Mouse (Mus musculus): ENCODE measurements around the gene Efemp2. TPM values are rescaled to one million over a fixed set of nuclear protein-coding genes. Genes with fewer than 3 reads are reported as not detected.

The Efemp2 gene
- polyA plus RNA-seq, 1 experiment from 2014 or later, result 99.7 TPM

DNA sequence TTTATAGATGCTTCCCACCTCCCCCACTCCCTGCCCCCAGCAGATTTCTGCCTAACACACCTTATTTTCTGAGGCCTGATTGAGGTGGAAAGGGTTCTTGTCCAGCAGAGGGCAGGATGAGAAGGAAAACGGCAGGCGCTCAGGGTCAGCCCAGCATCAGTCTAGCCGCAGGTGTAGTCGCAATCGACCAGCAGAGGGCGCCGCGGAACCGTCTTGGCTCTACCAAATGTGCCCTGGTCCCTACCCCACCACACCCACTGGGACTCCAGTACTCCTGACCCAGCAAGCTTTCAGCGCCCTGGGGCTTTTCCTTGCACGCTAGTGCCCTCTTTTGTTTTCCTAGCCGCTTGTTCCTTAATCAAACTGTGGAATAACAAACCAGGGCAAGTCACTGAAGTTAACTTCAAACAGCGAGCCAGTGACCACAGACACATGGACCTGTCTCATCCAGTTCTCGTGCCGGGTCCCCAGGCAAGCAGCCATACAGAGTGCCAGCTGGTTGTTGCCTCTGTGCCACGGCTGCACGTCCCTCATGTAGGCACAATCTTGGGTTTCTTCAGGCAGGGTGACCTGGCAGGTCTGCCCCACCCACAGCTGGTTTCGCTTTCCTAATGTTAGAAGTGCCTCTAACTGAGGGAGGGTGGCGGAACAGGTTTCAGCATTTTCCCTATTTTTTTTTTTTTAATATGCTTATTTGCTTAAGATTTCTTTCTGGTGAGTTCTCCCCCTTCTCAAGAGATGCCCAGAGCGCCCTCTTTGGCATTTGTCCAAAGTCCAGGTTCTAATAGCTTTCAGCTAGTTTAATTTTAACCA is 55.8 kb downstream of the Efemp2 start:
- WGBS, result 19% methylated on average over 20 of the region's 20 CpGs
- H3K36me3 ChIP-seq, result no peaks in the 10 kb centered on the region
- H3K27ac ChIP-seq, result no peak overlapping the region
- H3K9me3 ChIP-seq (replicated peaks), result no peaks in the 10 kb centered on the region
- peak overlapping the region; percentile 1; the same call in 1 of the 2 replicates for H3K4me3 ChIP-seq
- peaks cover 11% of the 10 kb centered on the region for H3K4me1 ChIP-seq
- DNase-seq (ENCODE audit: low spot score), result peak; percentile 99
- peaks cover 9% of the 10 kb centered on the region for H3K27me3 ChIP-seq (ENCODE audit: low read depth, poor library complexity, severe bottlenecking)

DNA sequence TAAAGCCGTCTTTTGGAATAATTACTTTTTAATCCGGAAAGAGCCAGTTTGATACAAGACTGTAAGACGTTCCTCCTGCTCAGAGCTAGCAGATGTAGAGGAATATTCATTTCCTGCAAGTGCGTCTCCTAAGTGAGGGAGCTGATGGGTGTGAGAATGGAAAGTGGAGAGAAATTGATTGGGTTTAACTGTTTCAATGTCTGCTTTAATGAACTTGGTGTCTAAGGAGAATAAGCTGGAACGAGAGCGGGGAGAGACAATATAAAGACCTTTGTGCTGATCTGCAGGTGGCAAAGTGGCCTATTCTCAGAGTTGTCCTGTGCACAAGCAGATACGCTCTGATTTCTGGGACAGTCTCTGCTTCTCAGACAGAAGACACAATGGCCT is 56.4 kb downstream of the Efemp2 start:
- no peak for DNase-seq (ENCODE audit: low spot score)
- H3K4me3 ChIP-seq, result no peak overlapping the region
- H3K27ac ChIP-seq, result no peak overlapping the region
- H3K36me3 ChIP-seq, result no peaks in the 10 kb centered on the region
- WGBS, result 80% methylated on average over 7 of the region's 7 CpGs
- H3K9me3 ChIP-seq (replicated peaks), result no peaks in the 10 kb centered on the region
- H3K27me3 ChIP-seq (ENCODE audit: low read depth, poor library complexity, severe bottlenecking), result peaks cover 9% of the 10 kb centered on the region
- H3K4me1 ChIP-seq, result peaks cover 11% of the 10 kb centered on the region

Other genes starting within 250 kb of the Efemp2 start
- 25.7 and 31.1 TPM in 2 replicates for gene Pacs1, start 200.8 kb upstream of the Efemp2 start, polyA plus RNA-seq (2016; fragmentation: Nextera tagmentation; extraction: Ambion mirVana)
- 419 and 440 TPM in 2 replicates for gene Sf3b2, start 178.5 kb upstream of the Efemp2 start, polyA plus RNA-seq (2016; fragmentation: Nextera tagmentation; extraction: Ambion mirVana)
- 5.0 and 8.4 TPM in 2 replicates for gene Gal3st3, start 175.6 kb upstream of the Efemp2 start, polyA plus RNA-seq (2016; fragmentation: Nextera tagmentation; extraction: Ambion mirVana)
- gene Catsper1, start 138.2 kb upstream of the Efemp2 start, polyA plus RNA-seq (2016; fragmentation: Nextera tagmentation; extraction: Ambion mirVana), result not detected in 2 replicates
- gene Cst6, start 124.4 kb upstream of the Efemp2 start, polyA plus RNA-seq (2016; fragmentation: Nextera tagmentation; extraction: Ambion mirVana), result 0.26 and 1.1 TPM in 2 replicates
- 99.4 and 109 TPM in 2 replicates for gene Eif1ad, start 107.2 kb upstream of the Efemp2 start, polyA plus RNA-seq (2016; fragmentation: Nextera tagmentation; extraction: Ambion mirVana)
- gene Banf1, start 106.8 kb upstream of the Efemp2 start, polyA plus RNA-seq (2016; fragmentation: Nextera tagmentation; extraction: Ambion mirVana), result 607 and 678 TPM in 2 replicates
- 103 and 111 TPM in 2 replicates for gene Sart1, start 85.3 kb upstream of the Efemp2 start, polyA plus RNA-seq (2016; fragmentation: Nextera tagmentation; extraction: Ambion mirVana)
- not detected in 2 replicates for gene Tsga10ip, start 71.4 kb upstream of the Efemp2 start, polyA plus RNA-seq (2016; fragmentation: Nextera tagmentation; extraction: Ambion mirVana)
- gene Drap1, start 49.0 kb upstream of the Efemp2 start, polyA plus RNA-seq (2016; fragmentation: Nextera tagmentation; extraction: Ambion mirVana), result 224 and 246 TPM in 2 replicates
- gene AI837181, start 48.8 kb upstream of the Efemp2 start, polyA plus RNA-seq (2016; fragmentation: Nextera tagmentation; extraction: Ambion mirVana), result 59.7 and 68.8 TPM in 2 replicates
- gene Fosl1, start 26.4 kb upstream of the Efemp2 start, polyA plus RNA-seq (2016; fragmentation: Nextera tagmentation; extraction: Ambion mirVana), result not detected in 2 replicates
- 8.9 and 9.7 TPM in 2 replicates for gene Ccdc85b, start 16.1 kb upstream of the Efemp2 start, polyA plus RNA-seq (2016; fragmentation: Nextera tagmentation; extraction: Ambion mirVana)
- gene Fibp, start 13.3 kb upstream of the Efemp2 start, polyA plus RNA-seq (2016; fragmentation: Nextera tagmentation; extraction: Ambion mirVana), result 111 and 132 TPM in 2 replicates
- gene Ctsw, start 5.4 kb upstream of the Efemp2 start, polyA plus RNA-seq (2016; fragmentation: Nextera tagmentation; extraction: Ambion mirVana), result 1.6 and 1.9 TPM in 2 replicates
- gene Mus81, start 14.4 kb downstream of the Efemp2 start, polyA plus RNA-seq (2016; fragmentation: Nextera tagmentation; extraction: Ambion mirVana), result 38.2 and 40.4 TPM in 2 replicates
- 3,106 and 3,128 TPM in 2 replicates for gene Cfl1, start 16.5 kb downstream of the Efemp2 start, polyA plus RNA-seq (2016; fragmentation: Nextera tagmentation; extraction: Ambion mirVana)
- gene 1700020D05Rik, start 29.8 kb downstream of the Efemp2 start, polyA plus RNA-seq (2016; fragmentation: Nextera tagmentation; extraction: Ambion mirVana), result not detected in 2 replicates
- gene Snx32, start 36.6 kb downstream of the Efemp2 start, polyA plus RNA-seq (2016; fragmentation: Nextera tagmentation; extraction: Ambion mirVana), result 4.1 and 7.0 TPM in 2 replicates
- gene Ovol1, start 86.7 kb downstream of the Efemp2 start, polyA plus RNA-seq (2016; fragmentation: Nextera tagmentation; extraction: Ambion mirVana), result 0.74 and 0.86 TPM in 2 replicates
- 1.2 and 1.4 TPM in 2 replicates for gene Ap5b1, start 94.1 kb downstream of the Efemp2 start, polyA plus RNA-seq (2016; fragmentation: Nextera tagmentation; extraction: Ambion mirVana)
- gene Rnaseh2c, start 127.9 kb downstream of the Efemp2 start, polyA plus RNA-seq (2016; fragmentation: Nextera tagmentation; extraction: Ambion mirVana), result 197 and 205 TPM in 2 replicates
- 51.5 and 59.3 TPM in 2 replicates for gene Kat5, start 136.3 kb downstream of the Efemp2 start, polyA plus RNA-seq (2016; fragmentation: Nextera tagmentation; extraction: Ambion mirVana)
- 31.5 and 39.6 TPM in 2 replicates for gene Rela, start 163.5 kb downstream of the Efemp2 start, polyA plus RNA-seq (2016; fragmentation: Nextera tagmentation; extraction: Ambion mirVana)
- gene Sipa1, start 189.8 kb downstream of the Efemp2 start, polyA plus RNA-seq (2016; fragmentation: Nextera tagmentation; extraction: Ambion mirVana), result 35.9 and 38.6 TPM in 2 replicates
- 35.3 and 42.2 TPM in 2 replicates for gene Map3k11, start 214.8 kb downstream of the Efemp2 start, polyA plus RNA-seq (2016; fragmentation: Nextera tagmentation; extraction: Ambion mirVana)
- gene Pcnx3, start 215.0 kb downstream of the Efemp2 start, polyA plus RNA-seq (2016; fragmentation: Nextera tagmentation; extraction: Ambion mirVana), result 31.6 and 34.3 TPM in 2 replicates
- gene Kcnk7, start 230.4 kb downstream of the Efemp2 start, polyA plus RNA-seq (2016; fragmentation: Nextera tagmentation; extraction: Ambion mirVana), result not detected in 2 replicates

Measured in limb, embryonic 10.5 days (tissue).